Mouse (Mus musculus) liver, adult 2 months (tissue): Measurements from ENCODE around the gene P2rx5. TPM values are rescaled to one million over a fixed set of nuclear protein-coding genes. Genes with fewer than 3 reads are reported as not detected.

Experiments
- DNase-seq: peaks from one replicate; pipeline ENCODE4 v3.0.0-alpha.2; 2011; ENCODE audit warnings: low read depth, low spot score; ENCODE audit errors: extremely low read depth
- H3K27ac ChIP-seq: fragments of 200-500 bp; replicated peaks from 2 replicates; pipeline ENCODE4 v1.5.1; 2012; ENCODE audit warnings: low read depth, mild to moderate bottlenecking, control low read depth, inconsistent platforms, low read length; ENCODE audit not compliant: insufficient read depth
- H3K27me3 ChIP-seq: fragments of 200-500 bp; 2 replicates; pipeline ENCODE4 v1.6.1; 2012; ENCODE audit warnings: mild to moderate bottlenecking, moderate library complexity, low read length, inconsistent platforms; ENCODE audit not compliant: control insufficient read depth, insufficient read depth
- H3K36me3 ChIP-seq: fragments of 200-500 bp; 2 replicates; pipeline ENCODE4 v1.6.1; 2012; ENCODE audit warnings: low read length, inconsistent platforms; ENCODE audit not compliant: control insufficient read depth, insufficient read depth
- H3K4me1 ChIP-seq: fragments of 200-500 bp; 2 replicates; pipeline ENCODE4 v1.6.1; 2011; ENCODE audit warnings: low read length; ENCODE audit not compliant: control insufficient read depth, insufficient read depth
- H3K4me3 ChIP-seq: fragments of 200-500 bp; 2 replicates; pipeline ENCODE4 v1.5.1; 2011; ENCODE audit warnings: low read depth, mild to moderate bottlenecking, control low read depth, low read length, moderate library complexity; ENCODE audit not compliant: insufficient read depth
- H3K79me2 ChIP-seq: fragments of 200-500 bp; 2 replicates; pipeline ENCODE4 v1.6.1; 2012; ENCODE audit warnings: inconsistent platforms, mild to moderate bottlenecking, low read length, moderate library complexity; ENCODE audit not compliant: control insufficient read depth, insufficient read depth
- H3K9ac ChIP-seq: fragments of 200-500 bp; 2 replicates; pipeline ENCODE4 v1.6.1; 2012; ENCODE audit warnings: low read depth, mild to moderate bottlenecking, control low read depth, inconsistent platforms, low read length
- CTCF ChIP-seq: fragments of 200-500 bp; IDR thresholded peaks from 2 replicates; pipeline ENCODE4 v1.5.1; 2011; ENCODE audit warnings: low read depth, low read length, control low read depth
- POLR2A ChIP-seq: fragments of 200-500 bp; IDR thresholded peaks from 2 replicates; pipeline ENCODE4 v1.6.1; 2011; ENCODE audit warnings: low read length, control low read depth; ENCODE audit not compliant: insufficient read depth; ENCODE audit errors: extremely low read depth
- WGBS: fragments of 180-500 bp; shearing (Covaris S2); methylation state at CpG from one replicate; pipeline ENCODE4 v1.1.7; 2018; 5-methylcytosine and 5-hydroxymethylcytosine counted together
- polyA plus RNA-seq: library from polyadenylated mRNA; depleted of rRNA; stranded (reverse); fragments of >200 nt; gene quantifications from 2 replicates; pipeline ENCODE4 v1.2.3, GENCODE M21; 2012
- total RNA-seq: library from RNA; depleted of rRNA; stranded (reverse); fragments of >200 nt; gene quantifications from 2 replicates; pipeline ENCODE4 v1.2.3, GENCODE M21; 2014

P2rx5 gene
- total and polyA plus RNA-seq, 2 experiments, result 0.06 to 0.09 TPM

DNA sequence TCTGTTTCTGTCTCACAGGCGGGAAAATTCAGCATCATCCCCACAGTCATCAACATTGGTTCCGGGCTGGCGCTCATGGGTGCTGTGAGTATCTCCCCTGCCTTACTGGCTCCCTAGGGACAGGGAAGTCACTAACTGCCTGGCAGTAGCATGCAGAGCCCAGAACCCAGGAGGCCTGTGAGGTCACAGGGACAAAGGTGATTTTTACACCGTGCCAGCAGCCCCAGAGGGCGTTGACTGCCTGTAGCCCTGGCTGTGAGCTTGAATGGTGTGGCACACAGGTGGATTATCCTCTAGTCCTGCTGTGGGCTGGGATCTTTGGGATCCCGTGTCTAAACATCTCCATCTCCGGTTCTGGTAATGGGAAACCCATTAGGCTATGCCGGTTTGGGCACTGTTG, 7.8 kb downstream of the P2rx5 start:
- H3K36me3 ChIP-seq, result no peaks in the 10 kb centered on the region
- H3K9ac ChIP-seq, result no peak overlapping the region
- H3K4me1 ChIP-seq, result peaks cover 13% of the 10 kb centered on the region
- TF ChIP-seq POLR2A (no peak), CTCF (no peak)
- H3K27me3 ChIP-seq, result no peaks in the 10 kb centered on the region
- H3K79me2 ChIP-seq, result no peaks in the 10 kb centered on the region
- 0 out of 2 replicates have a peak overlapping the region, but pooled peaks have one; percentile 1 for H3K27ac ChIP-seq
- H3K4me3 ChIP-seq, result no peak overlapping the region
- 52% methylated on average over 8 of the region's 8 CpGs for WGBS
- DNase-seq, result peak; percentile 89

DNA sequence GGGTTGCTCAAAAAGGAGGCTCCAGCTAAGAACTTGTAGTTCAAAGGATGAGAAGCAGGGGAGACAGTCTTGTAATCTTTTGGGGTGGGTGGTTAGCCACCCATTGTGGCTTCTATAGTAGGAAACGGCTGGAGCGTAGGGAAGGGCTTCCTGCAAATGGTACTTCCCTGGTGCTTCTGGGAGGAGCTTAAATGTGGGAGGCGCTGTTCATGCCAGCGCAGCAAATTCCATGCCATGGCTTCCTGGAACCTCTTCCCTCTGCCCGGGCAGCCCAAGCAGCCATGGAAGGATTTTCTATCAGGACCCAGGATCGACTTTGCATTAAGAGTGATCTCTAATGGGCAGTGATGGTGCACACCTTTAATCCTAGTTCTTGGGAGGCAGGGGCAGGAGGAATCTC, 8.4 kb downstream of the P2rx5 start:
- Histone ChIP-seq H3K4me1 (peaks cover 13% of the 10 kb centered on the region), H3K79me2 (no peaks in the 10 kb centered on the region), H3K27me3 (no peaks in the 10 kb centered on the region), H3K9ac (no peak overlapping the region), H3K27ac (no peak overlapping the region), H3K4me3 (no peak overlapping the region), H3K36me3 (no peaks in the 10 kb centered on the region)
- 53% methylated on average over 6 of the region's 6 CpGs for WGBS
- no peak for TF ChIP-seq POLR2A
- no peak for TF ChIP-seq CTCF
- DNase-seq, result peak; percentile 62

DNA sequence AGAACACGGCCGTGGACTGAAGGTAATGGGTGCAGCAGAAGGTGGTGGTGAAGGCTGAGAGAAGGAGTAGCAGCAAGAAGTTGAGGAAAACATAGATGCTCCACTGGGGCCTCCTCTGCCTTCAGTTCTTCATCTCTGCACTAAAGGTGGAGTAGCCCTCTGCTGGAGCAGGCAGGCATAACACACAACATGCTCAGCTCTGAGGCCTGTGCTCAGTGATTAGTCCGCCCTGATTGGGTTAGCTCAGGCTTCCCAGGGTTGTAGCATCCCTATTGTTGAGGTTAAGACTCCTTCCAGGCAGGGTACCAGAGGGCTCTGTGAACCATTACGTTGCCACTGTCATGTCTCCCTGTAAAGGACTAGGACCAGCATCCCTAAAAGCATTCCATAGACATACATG, 9.0 kb downstream of the P2rx5 start:
- Histone ChIP-seq H3K4me1 (peaks cover 13% of the 10 kb centered on the region), H3K79me2 (no peaks in the 10 kb centered on the region), H3K36me3 (no peaks in the 10 kb centered on the region; the same call in 1 of the 2 replicates), H3K4me3 (no peak overlapping the region), H3K27me3 (no peaks in the 10 kb centered on the region), H3K9ac (no peak overlapping the region), H3K27ac (no peak overlapping the region)
- 53% methylated on average over 4 of the region's 4 CpGs for WGBS
- peak; percentile 57 for DNase-seq
- TF ChIP-seq CTCF (peak; percentile 79), POLR2A (no peak)

DNA sequence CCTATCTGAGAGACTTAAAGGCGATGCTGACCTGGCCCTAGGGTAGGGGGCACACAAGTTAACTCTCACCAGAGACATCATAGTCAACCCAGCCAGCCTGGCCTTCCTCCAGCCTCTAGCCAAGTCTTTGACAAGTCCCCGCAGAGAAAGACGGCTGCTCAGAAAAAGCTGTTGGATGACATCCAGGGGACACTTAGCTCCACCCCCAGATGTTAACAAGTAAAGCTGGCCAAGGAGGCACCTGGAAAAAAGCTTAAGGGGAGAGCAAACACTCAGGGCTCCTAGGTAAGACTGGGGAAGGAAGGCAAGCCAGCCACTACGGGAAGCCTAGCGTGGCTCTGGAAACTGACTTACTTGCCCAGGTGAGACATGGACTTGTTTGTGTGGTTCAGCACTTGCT, 12.0 kb downstream of the P2rx5 start:
- peaks cover 8% of the 10 kb centered on the region for H3K79me2 ChIP-seq
- H3K27me3 ChIP-seq, result no peaks in the 10 kb centered on the region
- peaks cover 15% of the 10 kb centered on the region for H3K4me1 ChIP-seq
- WGBS, result 48% methylated on average over 5 of the region's 5 CpGs
- peak; percentile 56 for DNase-seq
- peaks cover 1% of the 10 kb centered on the region; the same call in 1 of the 2 replicates for H3K36me3 ChIP-seq
- H3K4me3 ChIP-seq, result no peak overlapping the region
- H3K27ac ChIP-seq, result no peak overlapping the region
- H3K9ac ChIP-seq, result no peak overlapping the region
- TF ChIP-seq POLR2A (no peak), CTCF (no peak)

DNA sequence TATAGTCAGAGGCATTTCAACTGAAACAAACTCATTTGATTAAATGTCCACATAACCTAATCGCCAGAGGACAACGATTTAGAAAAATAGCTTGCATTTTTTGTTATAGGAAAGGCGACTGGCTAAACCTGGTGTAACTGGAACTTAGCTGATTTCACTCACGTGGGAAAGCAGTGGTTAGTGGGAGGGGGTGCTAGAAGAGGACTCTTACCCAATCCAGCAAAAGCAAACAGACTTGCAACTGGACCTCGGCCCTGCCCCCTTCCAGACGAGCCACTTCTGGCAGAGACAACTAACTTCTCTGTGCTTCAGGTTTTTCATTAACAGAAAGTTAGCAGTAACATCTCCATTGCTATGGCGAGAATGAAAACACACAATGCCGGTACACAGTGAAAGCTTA, 15.4 kb downstream of the P2rx5 start:
- 15% methylated on average over 8 of the region's 8 CpGs for WGBS
- Histone ChIP-seq H3K79me2 (peaks cover 8% of the 10 kb centered on the region), H3K4me1 (peaks cover 13% of the 10 kb centered on the region), H3K27me3 (no peaks in the 10 kb centered on the region), H3K4me3 (peak overlapping the region; percentile 95), H3K27ac (peak overlapping the region; percentile 95), H3K9ac (no peak overlapping the region), H3K36me3 (peaks cover 1% of the 10 kb centered on the region; the same call in 1 of the 2 replicates)
- DNase-seq, result peak; percentile 98
- TF ChIP-seq CTCF (no peak), POLR2A (no peak)

DNA sequence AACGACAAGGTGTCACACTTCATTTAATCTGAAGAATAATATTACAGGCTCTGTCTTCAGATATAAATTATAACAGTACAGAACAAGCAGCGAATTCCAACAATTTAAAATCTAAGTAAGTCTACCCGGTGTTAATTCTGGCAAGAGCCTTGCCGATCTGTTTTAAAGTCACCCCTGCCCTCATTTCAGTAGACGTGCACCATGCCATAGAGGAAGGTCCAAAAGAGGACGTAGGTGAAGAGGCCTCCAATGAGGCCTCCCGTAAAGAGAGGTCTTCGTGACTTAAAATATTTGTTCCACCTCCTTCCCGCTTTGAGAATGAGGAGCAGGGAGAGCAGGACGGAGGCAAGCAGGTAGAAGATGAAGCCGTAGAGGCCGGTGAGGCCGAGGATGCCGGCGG, 16.0 kb downstream of the P2rx5 start:
- H3K9ac ChIP-seq, result peak overlapping the region; percentile 97
- TF ChIP-seq POLR2A (no peak), CTCF (no peak)
- H3K4me3 ChIP-seq, result peak overlapping the region; percentile 95
- DNase-seq, result peak; percentile 69
- peaks cover 1% of the 10 kb centered on the region; the same call in 1 of the 2 replicates for H3K36me3 ChIP-seq
- H3K27me3 ChIP-seq, result no peaks in the 10 kb centered on the region
- H3K27ac ChIP-seq, result peak overlapping the region; percentile 95
- H3K79me2 ChIP-seq, result peaks cover 8% of the 10 kb centered on the region
- WGBS, result under 1% methylated on average over 15 of the region's 15 CpGs
- peaks cover 13% of the 10 kb centered on the region for H3K4me1 ChIP-seq
